Mouse (Mus musculus) gastrocnemius, adult 8-10 months (tissue): ENCODE results near the gene Mrps31. TPM values are rescaled to one million over a fixed set of nuclear protein-coding genes. Genes with fewer than 3 reads are reported as not detected.

Experiments
- total RNA-seq, 4 experiments: library from RNA; stranded (reverse); gene quantifications; 2 replicates each; pipeline ENCODE4 v1.2.4; 2022

The Mrps31 gene
- total RNA-seq, 4 experiments from 2014 or later, result 27.3 to 31.2 (median 29.6) TPM

Other genes with a start within 250 kb of the Mrps31 start
- 1 to 10 TPM; 2.1 to 3.1 (median 2.6) TPM for gene Nek3, start 244.9 kb upstream of the Mrps31 start, total RNA-seq
- under 1 TPM in 1 of 4 experiments, not detected in 3; 0.29 TPM for gene Ckap2, start 225.5 kb upstream of the Mrps31 start, total RNA-seq
- gene Vps36, start 218.6 kb upstream of the Mrps31 start, total RNA-seq, result 10 to 100 TPM; 28.2 to 32.1 (median 29.8) TPM
- 1 to 10 TPM in 3 of 4 experiments, under 1 TPM in 1; 0.70 to 1.4 (median 1.2) TPM for gene Thsd1, start 184.0 kb upstream of the Mrps31 start, total RNA-seq
- not detected for gene Tpte, start 127.9 kb upstream of the Mrps31 start, total RNA-seq
- 10 to 100 TPM in 2 of 4 experiments, 1 to 10 TPM in 2; 9.1 to 12.7 (median 10.1) TPM for gene Slc25a15, start 12.8 kb upstream of the Mrps31 start, total RNA-seq